Mouse (Mus musculus) gonadal fat pad, adult 2 months (tissue): ENCODE measurements around the gene Gm9048. TPM values are rescaled to one million over a fixed set of nuclear protein-coding genes. Genes with fewer than 3 reads are reported as not detected.
"Not testable (repeated sequence)": the region's sequence is repeated elsewhere in the genome, so short reads cannot be mapped to it uniquely, and the experiment has no call there.

Experiments
- DNase-seq: peaks from one replicate; pipeline ENCODE4 v3.0.0-alpha.2; 2012; ENCODE audit warnings: low read depth
- polyA plus RNA-seq: library from polyadenylated mRNA; depleted of rRNA; stranded (reverse); fragments of >200 nt; gene quantifications from 2 replicates; pipeline ENCODE4 v1.2.3, GENCODE M21; 2012; rRNA removed

The Gm9048 gene
- not detected in 2 replicates for polyA plus RNA-seq

DNA sequence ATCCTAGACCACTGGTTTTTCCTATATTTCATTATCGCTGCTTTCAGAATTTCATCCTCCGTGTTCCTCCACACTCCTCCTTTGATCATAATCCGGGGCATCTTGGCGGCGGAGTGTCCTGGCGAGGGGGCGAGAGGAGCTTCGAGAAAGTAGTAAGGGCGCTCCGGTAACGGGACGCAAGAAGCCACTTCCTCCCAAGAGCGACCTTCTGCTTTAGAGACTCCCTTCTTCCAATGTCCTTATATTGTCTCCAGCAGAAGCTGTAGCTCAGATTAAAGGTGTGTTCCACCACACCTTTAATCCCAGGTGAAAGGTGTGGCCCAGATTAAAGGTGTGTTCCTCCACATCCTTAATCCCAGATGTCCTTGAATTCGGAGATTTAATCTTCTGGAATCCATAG lies at the start of gene Gm9048:
Gm9048 (minus strand) TSS at position 101 of the 400 bp plus-strand sequence.
- DNase-seq: not testable (repeated sequence)

DNA sequence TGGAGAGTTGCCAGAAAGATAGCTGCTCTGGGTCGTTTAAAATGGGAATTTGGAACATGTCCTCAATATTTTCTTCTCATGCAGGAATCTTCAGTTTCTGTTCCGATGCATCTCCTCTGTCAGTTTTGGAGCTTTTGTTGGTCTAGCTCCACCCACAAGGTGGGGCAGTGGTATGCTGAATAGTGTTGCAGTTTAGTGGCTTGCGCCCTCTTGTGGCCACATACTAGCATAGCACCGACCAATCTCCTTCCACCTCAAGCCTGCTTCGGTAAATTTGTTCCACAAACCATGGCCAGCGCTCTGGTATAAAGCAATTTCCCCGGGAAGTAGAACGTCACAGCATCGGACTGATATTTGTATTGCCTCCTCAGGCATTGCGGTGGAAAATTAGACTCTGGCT lies 22.0 kb upstream of the Gm9048 start:
- DNase-seq: peak; percentile 4

GRCm38 (mm10) chr10:118369518-118369917 lies 21.0 kb upstream of the Gm9048 start:
- DNase-seq: no peak

GRCm38 (mm10) chr10:118354005-118354404 lies 5.5 kb upstream of the Gm9048 start, which contains the start of gene Gm9049:
Gene Gm9049 (minus strand): TSS chr10:118354105.
- not testable (repeated sequence) for DNase-seq

DNA sequence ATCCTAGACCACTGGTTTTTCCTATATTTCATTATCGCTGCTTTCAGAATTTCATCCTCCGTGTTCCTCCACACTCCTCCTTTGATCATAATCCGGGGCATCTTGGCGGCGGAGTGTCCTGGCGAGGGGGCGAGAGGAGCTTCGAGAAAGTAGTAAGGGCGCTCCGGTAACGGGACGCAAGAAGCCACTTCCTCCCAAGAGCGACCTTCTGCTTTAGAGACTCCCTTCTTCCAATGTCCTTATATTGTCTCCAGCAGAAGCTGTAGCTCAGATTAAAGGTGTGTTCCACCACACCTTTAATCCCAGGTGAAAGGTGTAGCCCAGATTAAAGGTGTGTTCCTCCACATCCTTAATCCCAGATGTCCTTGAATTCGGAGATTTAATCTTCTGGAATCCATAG lies 5.3 kb downstream of the Gm9048 start, which contains the start of gene Gm9046:
Gm9046 (minus strand) TSS at position 101 of the 400 bp plus-strand sequence.
- DNase-seq: not testable (repeated sequence)

DNA sequence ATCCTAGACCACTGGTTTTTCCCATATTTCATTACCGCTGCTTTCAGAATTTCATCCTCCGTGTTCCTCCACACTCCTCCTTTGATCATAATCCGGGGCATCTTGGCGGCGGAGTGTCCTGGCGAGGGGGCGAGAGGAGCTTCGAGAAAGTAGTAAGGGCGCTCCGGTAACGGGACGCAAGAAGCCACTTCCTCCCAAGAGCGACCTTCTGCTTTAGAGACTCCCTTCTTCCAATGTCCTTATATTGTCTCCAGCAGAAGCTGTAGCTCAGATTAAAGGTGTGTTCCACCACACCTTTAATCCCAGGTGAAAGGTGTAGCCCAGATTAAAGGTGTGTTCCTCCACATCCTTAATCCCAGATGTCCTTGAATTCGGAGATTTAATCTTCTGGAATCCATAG lies 10.7 kb downstream of the Gm9048 start, which contains the start of gene Gm9045:
Gm9045 (minus strand) TSS at position 101 of the 400 bp plus-strand sequence.
- DNase-seq: not testable (repeated sequence)

DNA sequence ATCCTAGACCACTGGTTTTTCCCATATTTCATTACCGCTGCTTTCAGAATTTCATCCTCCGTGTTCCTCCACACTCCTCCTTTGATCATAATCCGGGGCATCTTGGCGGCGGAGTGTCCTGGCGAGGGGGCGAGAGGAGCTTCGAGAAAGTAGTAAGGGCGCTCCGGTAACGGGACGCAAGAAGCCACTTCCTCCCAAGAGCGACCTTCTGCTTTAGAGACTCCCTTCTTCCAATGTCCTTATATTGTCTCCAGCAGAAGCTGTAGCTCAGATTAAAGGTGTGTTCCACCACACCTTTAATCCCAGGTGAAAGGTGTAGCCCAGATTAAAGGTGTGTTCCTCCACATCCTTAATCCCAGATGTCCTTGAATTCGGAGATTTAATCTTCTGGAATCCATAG lies 16.2 kb downstream of the Gm9048 start, which contains the start of gene Gm9044:
Gm9044 (minus strand) TSS at position 101 of the 400 bp plus-strand sequence.
- DNase-seq: not testable (repeated sequence)

GRCm38 (mm10) chr10:118326869-118327268 lies 21.6 kb downstream of the Gm9048 start, which contains the start of gene Gm9040:
Gene Gm9040 (minus strand): TSS chr10:118326969.
- DNase-seq: not testable (repeated sequence)

- no peak for DNase-seq
These were observed 29.5 kb downstream of the Gm9048 start for GRCm38 (mm10) chr10:118319024-118319423.

- not testable (repeated sequence) for DNase-seq
These were observed 46.3 kb downstream of the Gm9048 start for GRCm38 (mm10) chr10:118302133-118302532.

Other genes with a start within 250 kb of the Gm9048 start
- 4.9 and 5.9 TPM in 2 replicates for gene Mdm1, start 206.9 kb downstream of the Gm9048 start, polyA plus RNA-seq
- not detected in 2 replicates for gene Il22, start 143.7 kb downstream of the Gm9048 start, polyA plus RNA-seq
- not detected in 2 replicates for gene Gm32717, start 107.9 kb downstream of the Gm9048 start, polyA plus RNA-seq
- not detected in 2 replicates for gene Gm32802, start 90.0 kb downstream of the Gm9048 start, polyA plus RNA-seq
- gene Iltifb, start 53.6 kb downstream of the Gm9048 start, polyA plus RNA-seq: not detected in 2 replicates
- not detected in 2 replicates for gene Gm9040, start 21.7 kb downstream of the Gm9048 start, polyA plus RNA-seq
- gene Gm9044, start 16.3 kb downstream of the Gm9048 start, polyA plus RNA-seq: not detected in 2 replicates
- 0.06 TPM in 1 of 2 replicates, not detected in the other for gene Gm9045, start 10.8 kb downstream of the Gm9048 start, polyA plus RNA-seq
- gene Gm9046, start 5.4 kb downstream of the Gm9048 start, polyA plus RNA-seq: not detected in 2 replicates
- gene Gm9049, start 5.4 kb upstream of the Gm9048 start, polyA plus RNA-seq: 0.06 TPM in 1 of 2 replicates, not detected in the other
- not detected in 2 replicates for gene Ifng, start 92.4 kb upstream of the Gm9048 start, polyA plus RNA-seq